Mouse (Mus musculus) midbrain, postnatal 0 days (tissue): ENCODE measurements around the gene Zfp981. TPM values are rescaled to one million over a fixed set of nuclear protein-coding genes. Genes with fewer than 3 reads are reported as not detected.
"Not testable (repeated sequence)": the region's sequence is repeated elsewhere in the genome, so short reads cannot be mapped to it uniquely, and the experiment has no call there.

Experiments used
- ATAC-seq: fragments of 200-750 bp; cut with Nextera tagmentation; 2 replicates; pipeline ENCODE4 v1.8.0; 2017; ENCODE audit warnings: moderate number of reproducible peaks, mild to moderate bottlenecking, moderate TSS enrichment, moderate library complexity; ENCODE audit not compliant: low FRiP score
- DNase-seq: peaks from one replicate; pipeline ENCODE4 v3.0.0-alpha.2; 2015; ENCODE audit warnings: low spot score
- H3K27ac ChIP-seq: fragments of 300-500 bp; sonication (generic); 2 replicates; pipeline ENCODE4 v1.5.1; 2014; ENCODE audit warnings: low read depth, mild to moderate bottlenecking, low read length, mixed read lengths
- H3K27me3 ChIP-seq: fragments of 300-500 bp; sonication (generic); 2 replicates; pipeline ENCODE4 v1.6.1; 2014; ENCODE audit warnings: low read length, control low read depth, mixed read lengths; ENCODE audit not compliant: insufficient read depth
- H3K36me3 ChIP-seq: fragments of 300-500 bp; sonication (generic); 2 replicates; pipeline ENCODE4 v1.6.1; 2014; ENCODE audit warnings: low read length, control low read depth, mixed read lengths; ENCODE audit not compliant: insufficient read depth
- H3K4me1 ChIP-seq: fragments of 300-500 bp; sonication (generic); 2 replicates; pipeline ENCODE4 v1.6.1; 2014; ENCODE audit warnings: mild to moderate bottlenecking, control low read depth, antibody characterized with exemption, low read length, mixed read lengths; ENCODE audit not compliant: insufficient read depth
- H3K4me2 ChIP-seq: fragments of 300-500 bp; sonication (generic); 2 replicates; pipeline ENCODE4 v1.6.1; 2014; ENCODE audit warnings: low read depth, mild to moderate bottlenecking, low read length, mixed read lengths; ENCODE audit not compliant: poor library complexity, severe bottlenecking
- H3K4me3 ChIP-seq: fragments of 300-500 bp; sonication (generic); 2 replicates; pipeline ENCODE4 v1.5.1; 2014; ENCODE audit warnings: low read depth, mild to moderate bottlenecking, low read length, moderate library complexity
- H3K9ac ChIP-seq: fragments of 300-500 bp; sonication (generic); replicated peaks from 2 replicates; pipeline ENCODE4 v1.6.1; 2014; ENCODE audit warnings: mild to moderate bottlenecking, low read length, moderate library complexity, mixed read lengths; ENCODE audit not compliant: poor library complexity, severe bottlenecking
- H3K9me3 ChIP-seq: fragments of 300-500 bp; sonication (generic); 2 replicates; pipeline ENCODE4 v1.6.1; 2016; ENCODE audit warnings: low read length, control low read depth
- CTCF ChIP-seq: IDR thresholded peaks from 2 replicates; pipeline ENCODE4 v1.5.1; 2016; ENCODE audit warnings: antibody characterized with exemption, mild to moderate bottlenecking
- WGBS: fragments of 180-500 bp; shearing (Covaris S2); extraction: QIAGEN DNeasy Blood & Tissue Kit; methylation state at CpG from one replicate; pipeline ENCODE4 v1.1.7; 2014; 5-methylcytosine and 5-hydroxymethylcytosine counted together
- polyA plus RNA-seq: library from polyadenylated mRNA; unstranded; fragments of >200 nt; fragmentation: Nextera tagmentation; extraction: Ambion mirVana; gene quantifications from 2 replicates; pipeline ENCODE4 v1.2.1, GENCODE M21; 2015
- total RNA-seq: library from RNA; depleted of rRNA; stranded (reverse); fragments of >200 nt; gene quantifications from 2 replicates; pipeline ENCODE4 v1.2.3, GENCODE M21; 2014; rRNA removed

Zfp981 gene
- total RNA-seq: 0.11 TPM in 1 of 2 replicates, not detected in the other
- polyA plus RNA-seq: 0.10 and 0.16 TPM in 2 replicates

DNA sequence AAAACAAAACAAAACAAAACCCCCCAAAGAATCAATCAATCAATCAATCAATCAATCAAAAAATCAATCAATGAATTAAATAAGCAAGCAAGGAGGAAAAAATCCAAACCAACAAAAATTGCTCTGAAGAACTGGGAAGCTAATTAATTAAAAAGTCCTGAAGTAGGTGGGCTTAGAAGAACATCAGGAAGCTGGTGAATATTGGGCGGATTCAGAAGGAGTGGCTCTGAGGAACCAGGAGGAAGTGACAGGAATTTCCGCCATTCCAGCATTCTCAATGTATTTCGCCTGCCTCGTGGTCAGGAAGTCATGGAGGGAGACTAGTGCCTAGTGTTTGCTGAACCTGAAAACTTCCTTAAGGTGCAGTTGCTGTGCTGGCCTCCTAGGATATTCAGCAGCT, at the start of gene Zfp981:
TSS of gene Zfp981 (plus strand) at position 301 of the 400 bp plus-strand sequence.
- H3K4me3 ChIP-seq, H3K27me3 ChIP-seq, ATAC-seq, H3K27ac ChIP-seq, H3K36me3 ChIP-seq, H3K9ac ChIP-seq, H3K4me2 ChIP-seq, H3K4me1 ChIP-seq, DNase-seq: not testable (repeated sequence)
- WGBS: 84% methylated on average over 4 of the region's 4 CpGs
- H3K9me3 ChIP-seq: peaks cover 34% of the 10 kb centered on the region

- not testable (repeated sequence) for H3K4me2 ChIP-seq, H3K36me3 ChIP-seq, H3K27ac ChIP-seq, DNase-seq, H3K9ac ChIP-seq, H3K4me3 ChIP-seq, H3K4me1 ChIP-seq, ATAC-seq, H3K27me3 ChIP-seq
- H3K9me3 ChIP-seq: peaks cover 60% of the 10 kb centered on the region
- WGBS: 89% methylated on average over 2 of the region's 2 CpGs
These were observed 49.3 kb upstream of the Zfp981 start for GRCm38 (mm10) chr4:146452576-146452975.

DNA sequence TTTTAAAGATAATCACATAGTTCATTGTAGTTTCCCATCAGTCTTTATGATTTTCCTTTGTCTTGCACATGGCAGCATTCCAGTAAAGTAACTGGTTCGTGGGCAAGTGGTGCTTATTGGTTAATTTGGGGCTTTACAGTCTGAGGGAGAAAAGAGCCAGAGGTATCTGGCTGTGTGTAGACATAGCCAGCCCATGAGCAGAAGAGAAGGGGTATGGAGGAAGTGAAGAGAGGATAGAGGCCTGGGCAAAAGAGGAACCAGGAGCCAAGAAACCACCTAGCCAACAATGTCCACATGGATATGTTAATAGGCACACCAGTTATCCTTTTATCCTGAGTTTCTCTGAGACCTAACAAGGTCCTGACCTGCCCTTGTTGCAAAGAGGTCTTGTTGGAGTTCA, 47.7 kb upstream of the Zfp981 start:
- not testable (repeated sequence) for H3K36me3 ChIP-seq, ATAC-seq, H3K9ac ChIP-seq, H3K4me1 ChIP-seq, DNase-seq, H3K4me3 ChIP-seq, H3K27me3 ChIP-seq, H3K4me2 ChIP-seq, H3K27ac ChIP-seq
- H3K9me3 ChIP-seq: peaks cover 55% of the 10 kb centered on the region
- 58% methylated on average over 1 of the region's 1 CpGs for WGBS

DNA sequence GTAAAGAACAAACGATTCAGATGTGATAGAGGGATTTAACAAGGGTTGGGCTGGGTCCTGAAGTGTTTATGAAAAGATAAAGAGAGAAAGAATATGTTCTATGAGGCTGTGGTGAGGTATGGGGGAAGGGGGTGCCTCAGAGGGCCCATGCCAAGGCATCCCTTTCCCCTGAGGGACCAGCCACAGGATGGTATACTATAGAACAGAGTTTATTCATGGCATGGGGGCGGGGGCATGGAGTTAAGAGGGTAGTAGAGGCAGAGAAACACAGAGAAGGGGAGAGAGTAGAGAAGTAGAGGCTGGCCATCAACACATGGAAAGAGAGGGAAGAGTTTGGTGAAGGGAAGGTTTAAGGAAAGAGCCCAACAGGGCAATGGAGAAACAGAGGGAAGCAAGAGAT, 46.9 kb upstream of the Zfp981 start:
- no peaks in the 10 kb centered on the region for H3K4me1 ChIP-seq
- 44% methylated on average over 2 of the region's 2 CpGs for WGBS
- peaks cover 57% of the 10 kb centered on the region for H3K9me3 ChIP-seq
- H3K4me2 ChIP-seq: no peak overlapping the region
- 0 out of 2 replicates have a peak overlapping the region, but pooled peaks have one; percentile 0 for H3K4me3 ChIP-seq
- ATAC-seq: 0 out of 2 replicates have a peak, but pooled peaks have one; percentile 16
- DNase-seq: no peak
- no peak overlapping the region for H3K27ac ChIP-seq
- no peaks in the 10 kb centered on the region for H3K27me3 ChIP-seq
- no peak overlapping the region for H3K9ac ChIP-seq
- no peaks in the 10 kb centered on the region for H3K36me3 ChIP-seq
- TF ChIP-seq CTCF: no peak

DNA sequence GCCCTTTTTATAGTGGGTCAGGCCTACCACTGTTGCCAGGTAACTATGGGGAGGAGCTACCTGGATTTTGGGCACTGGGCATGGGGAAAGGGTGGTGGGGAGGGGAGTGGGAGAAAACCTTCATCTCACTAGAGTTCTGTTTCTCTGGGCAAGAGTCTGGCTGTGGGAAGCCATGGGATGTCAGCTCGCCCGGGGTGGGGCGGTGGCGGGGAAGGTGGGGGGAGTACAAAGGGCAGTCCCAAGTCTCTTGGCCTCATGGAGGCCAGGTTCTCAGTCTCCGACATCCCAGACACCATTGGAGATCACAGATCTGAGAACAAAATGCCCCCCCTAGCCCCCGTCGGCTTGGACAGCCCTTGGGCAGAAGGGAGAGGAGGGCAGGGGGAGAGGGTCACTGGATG, 46.5 kb upstream of the Zfp981 start:
- Histone ChIP-seq H3K27ac (no peak overlapping the region), H3K4me1 (no peaks in the 10 kb centered on the region), H3K27me3 (no peaks in the 10 kb centered on the region), H3K4me3 (peak overlapping the region; percentile 0; the same call in 1 of the 2 replicates), H3K9ac (no peak overlapping the region), H3K36me3 (no peaks in the 10 kb centered on the region), H3K4me2 (no peak overlapping the region), H3K9me3 (peaks cover 59% of the 10 kb centered on the region)
- ATAC-seq (peak; percentile 35), DNase-seq (no peak)
- no peak for TF ChIP-seq CTCF
- 91% methylated on average over 7 of the region's 7 CpGs for WGBS

- no peak for DNase-seq
- Histone ChIP-seq H3K9ac (no peak overlapping the region), H3K27me3 (no peaks in the 10 kb centered on the region), H3K4me2 (no peak overlapping the region), H3K4me1 (no peaks in the 10 kb centered on the region), H3K36me3 (no peaks in the 10 kb centered on the region), H3K9me3 (peaks cover 64% of the 10 kb centered on the region), H3K27ac (no peak overlapping the region), H3K4me3 (no peak overlapping the region)
- no peak; the same call in 1 of the 2 replicates for ATAC-seq
- WGBS: 74% methylated on average over 4 of the region's 4 CpGs
- no peak for TF ChIP-seq CTCF
These were observed 45.6 kb upstream of the Zfp981 start for GRCm38 (mm10) chr4:146456061-146456726.
